Mouse (Mus musculus) forebrain, embryonic 12.5 days (tissue): Measurements from ENCODE around the gene Kcnip2. TPM values are rescaled to one million over a fixed set of nuclear protein-coding genes. Genes with fewer than 3 reads are reported as not detected.

ENCODE experiments used
- ATAC-seq: fragments of 200-750 bp; cut with Nextera tagmentation; 2 replicates; pipeline ENCODE4 v1.8.0; 2017; ENCODE audit warnings: moderate TSS enrichment; ENCODE audit not compliant: low FRiP score
- H3K27ac ChIP-seq: fragments of 300-500 bp; sonication (generic); 2 replicates; pipeline ENCODE4 v1.5.1; 2016; ENCODE audit warnings: mild to moderate bottlenecking
- H3K27me3 ChIP-seq: fragments of 300-500 bp; sonication (generic); 2 replicates; pipeline ENCODE4 v1.6.1; 2016; ENCODE audit warnings: mild to moderate bottlenecking
- H3K36me3 ChIP-seq: fragments of 300-500 bp; sonication (generic); replicated peaks from 2 replicates; pipeline ENCODE4 v1.6.1; 2016; ENCODE audit warnings: mild to moderate bottlenecking
- H3K4me1 ChIP-seq: fragments of 300-500 bp; sonication (generic); 2 replicates; pipeline ENCODE4 v1.6.1; 2016
- H3K4me2 ChIP-seq: fragments of 300-500 bp; sonication (generic); 2 replicates; pipeline ENCODE4 v1.6.1; 2016; ENCODE audit warnings: mild to moderate bottlenecking, moderate library complexity
- H3K4me3 ChIP-seq: fragments of 300-500 bp; sonication (generic); replicated peaks from 2 replicates; pipeline ENCODE4 v1.5.1; 2016; ENCODE audit warnings: mild to moderate bottlenecking
- H3K9ac ChIP-seq: fragments of 300-500 bp; sonication (generic); 2 replicates; pipeline ENCODE4 v1.6.1; 2016; ENCODE audit warnings: mild to moderate bottlenecking
- H3K9me3 ChIP-seq: fragments of 300-500 bp; sonication (generic); 2 replicates; pipeline ENCODE4 v1.6.1; 2016
- WGBS: fragments of 180-500 bp; shearing (Covaris S2); methylation state at CpG from one replicate; pipeline ENCODE4 v1.1.7; 2016; 5-methylcytosine and 5-hydroxymethylcytosine counted together
- polyA plus RNA-seq: library from polyadenylated mRNA; unstranded; fragments of >200 nt; fragmentation: Nextera tagmentation; extraction: Ambion mirVana; gene quantifications from 2 replicates; pipeline ENCODE4 v1.2.1, GENCODE M21; 2016

Gene Kcnip2
- polyA plus RNA-seq, 1 experiment from 2014 or later: 2.7 TPM

DNA sequence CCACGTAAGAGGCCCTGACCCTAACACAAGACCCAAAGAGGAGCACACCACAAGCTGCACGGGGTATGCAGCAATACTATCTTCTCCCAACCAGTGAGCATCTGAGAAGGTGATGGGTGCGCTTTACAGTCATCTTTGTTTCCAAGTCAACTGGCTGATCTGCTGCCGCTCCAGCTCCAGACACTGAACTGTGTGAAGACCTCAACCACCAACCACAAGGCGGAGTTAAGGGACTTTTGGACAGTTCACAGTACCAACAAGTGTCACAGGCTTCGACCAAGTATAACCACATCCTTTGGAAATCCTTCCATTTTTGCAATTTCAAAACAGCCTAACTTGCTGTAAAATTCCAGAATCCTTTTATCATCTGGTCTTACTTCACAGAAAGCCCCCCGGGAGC is 64.0 kb downstream of the Kcnip2 start:
- no peak for ATAC-seq
- Histone ChIP-seq H3K4me1 (peaks cover 16% of the 10 kb centered on the region), H3K4me2 (no peak overlapping the region), H3K9ac (no peak overlapping the region), H3K9me3 (no peaks in the 10 kb centered on the region), H3K36me3 (peaks cover 60% of the 10 kb centered on the region), H3K27ac (no peak overlapping the region), H3K27me3 (peaks cover 10% of the 10 kb centered on the region), H3K4me3 (no peak overlapping the region)
- 93% methylated on average over 7 of the region's 7 CpGs for WGBS

DNA sequence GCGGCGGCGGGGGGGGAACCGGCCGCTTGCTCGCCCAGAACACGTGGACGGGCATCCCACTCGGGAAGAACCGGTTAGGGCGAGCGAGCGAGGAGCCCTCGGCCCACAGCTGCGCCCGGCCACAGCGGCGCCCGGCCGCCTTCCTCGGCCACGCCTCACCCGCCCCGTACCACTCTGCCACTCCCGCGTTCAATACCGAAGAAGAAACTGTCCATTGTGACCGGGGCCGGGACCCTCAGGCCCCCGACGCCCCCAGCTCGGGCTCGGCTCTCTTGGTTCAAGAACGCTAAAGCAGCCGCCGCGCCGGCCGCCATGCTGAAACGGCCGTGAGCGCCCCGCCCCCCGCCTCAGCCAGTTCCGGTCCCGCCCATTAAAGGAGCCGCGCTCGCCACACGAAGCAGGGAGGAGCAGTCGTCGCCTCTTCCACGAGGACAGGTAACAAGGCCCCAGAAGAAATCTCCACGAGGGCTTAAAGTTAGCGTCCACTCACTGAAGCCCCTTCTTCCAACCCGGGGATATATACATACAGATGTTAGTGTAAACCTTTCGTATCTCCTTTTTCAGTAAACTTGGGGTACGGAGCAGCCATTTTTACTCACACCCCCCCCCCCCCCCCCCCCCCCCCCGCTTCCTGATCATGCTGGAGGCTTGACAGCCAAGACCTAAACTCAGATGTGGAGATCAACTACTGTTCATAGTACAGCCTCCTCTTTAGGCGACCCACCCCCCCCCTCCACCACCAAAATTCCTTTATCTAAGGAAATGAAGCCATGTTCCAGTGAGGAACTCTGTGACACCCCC is 66.4 kb downstream of the Kcnip2 start, which contains the start of gene Npm3:
Gene Npm3 (minus strand): TSS at position 349 of the 801 bp plus-strand sequence.
- Histone ChIP-seq H3K27ac (no peak within 1 kb of the TSS; the same call in 1 of the 2 replicates), H3K4me3 (peak within 1 kb of the TSS; percentile 94), H3K4me2 (peak within 1 kb of the TSS; percentile 97), H3K9ac (peak within 1 kb of the TSS; percentile 88), H3K9me3 (no peaks in the 10 kb centered on the region), H3K4me1 (peaks cover 28% of the 10 kb centered on the region), H3K36me3 (peaks cover 35% of the 10 kb centered on the region), H3K27me3 (peaks cover 35% of the 10 kb centered on the region)
- ATAC-seq: peak; percentile 84
- under 1% methylated on average over 59 of the region's 60 CpGs for WGBS

DNA sequence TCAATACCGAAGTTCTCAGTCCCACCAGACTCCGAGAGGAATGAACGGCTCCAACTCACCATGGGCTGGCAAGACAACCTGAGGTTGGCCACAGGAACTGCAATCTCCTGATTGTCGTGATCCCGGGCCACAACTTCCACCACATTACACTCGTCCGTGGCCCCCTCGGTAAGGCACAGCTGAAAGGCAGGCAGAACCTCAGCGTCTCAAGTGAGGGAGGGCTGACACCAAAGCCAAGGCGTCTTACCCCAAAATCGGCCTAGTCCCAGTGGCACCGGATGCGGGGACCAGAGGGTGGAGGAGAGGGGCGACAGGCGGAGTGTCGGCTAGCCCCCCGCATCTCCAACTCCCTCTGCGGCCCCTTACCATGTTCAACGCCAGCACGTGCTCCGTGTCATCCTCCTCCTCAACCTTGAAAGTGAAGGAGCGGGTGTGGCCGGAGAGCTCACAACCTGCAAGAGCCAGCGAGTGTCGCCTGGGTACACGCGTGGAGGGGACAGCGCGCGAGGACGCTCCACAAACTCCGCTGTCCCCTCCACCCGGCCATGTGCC is 67.1 kb downstream of the Kcnip2 start:
- Histone ChIP-seq H3K4me3 (peak overlapping the region; percentile 94), H3K36me3 (peaks cover 28% of the 10 kb centered on the region), H3K9ac (peak overlapping the region; percentile 88), H3K4me2 (peak overlapping the region; percentile 97), H3K27me3 (peaks cover 41% of the 10 kb centered on the region), H3K4me1 (peaks cover 28% of the 10 kb centered on the region), H3K27ac (no peak overlapping the region), H3K9me3 (no peaks in the 10 kb centered on the region)
- peak; percentile 22 for ATAC-seq
- 3% methylated on average over 33 of the region's 33 CpGs for WGBS

DNA sequence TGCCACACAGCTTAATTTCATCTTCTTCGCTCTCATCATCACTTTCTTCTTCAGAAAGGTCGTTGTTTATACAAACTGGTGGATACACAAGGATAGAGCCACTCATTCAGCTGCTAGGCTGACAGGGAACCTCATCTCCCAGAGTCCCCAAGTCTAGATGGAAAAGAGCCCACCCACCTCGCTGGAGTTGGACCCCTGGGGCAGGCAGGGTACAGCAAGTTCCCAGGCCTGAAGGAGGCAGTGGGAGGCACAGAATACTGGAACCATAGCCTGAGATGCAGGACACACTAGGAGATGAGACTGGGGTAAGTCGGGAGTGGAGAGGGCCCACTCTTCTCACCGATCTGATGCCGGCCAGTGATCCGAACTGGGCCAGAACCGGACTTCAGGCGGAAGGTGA is 67.7 kb downstream of the Kcnip2 start:
- peaks cover 23% of the 10 kb centered on the region for H3K36me3 ChIP-seq
- H3K4me1 ChIP-seq: peaks cover 29% of the 10 kb centered on the region
- ATAC-seq: 0 out of 2 replicates have a peak, but pooled peaks have one; percentile 5
- H3K9ac ChIP-seq: peak overlapping the region; percentile 88; the same call in 1 of the 2 replicates
- WGBS: 65% methylated on average over 9 of the region's 9 CpGs
- H3K9me3 ChIP-seq: no peaks in the 10 kb centered on the region
- peak overlapping the region; percentile 94 for H3K4me3 ChIP-seq
- no peak overlapping the region for H3K27ac ChIP-seq
- H3K27me3 ChIP-seq: peaks cover 47% of the 10 kb centered on the region
- H3K4me2 ChIP-seq: peak overlapping the region; percentile 97

DNA sequence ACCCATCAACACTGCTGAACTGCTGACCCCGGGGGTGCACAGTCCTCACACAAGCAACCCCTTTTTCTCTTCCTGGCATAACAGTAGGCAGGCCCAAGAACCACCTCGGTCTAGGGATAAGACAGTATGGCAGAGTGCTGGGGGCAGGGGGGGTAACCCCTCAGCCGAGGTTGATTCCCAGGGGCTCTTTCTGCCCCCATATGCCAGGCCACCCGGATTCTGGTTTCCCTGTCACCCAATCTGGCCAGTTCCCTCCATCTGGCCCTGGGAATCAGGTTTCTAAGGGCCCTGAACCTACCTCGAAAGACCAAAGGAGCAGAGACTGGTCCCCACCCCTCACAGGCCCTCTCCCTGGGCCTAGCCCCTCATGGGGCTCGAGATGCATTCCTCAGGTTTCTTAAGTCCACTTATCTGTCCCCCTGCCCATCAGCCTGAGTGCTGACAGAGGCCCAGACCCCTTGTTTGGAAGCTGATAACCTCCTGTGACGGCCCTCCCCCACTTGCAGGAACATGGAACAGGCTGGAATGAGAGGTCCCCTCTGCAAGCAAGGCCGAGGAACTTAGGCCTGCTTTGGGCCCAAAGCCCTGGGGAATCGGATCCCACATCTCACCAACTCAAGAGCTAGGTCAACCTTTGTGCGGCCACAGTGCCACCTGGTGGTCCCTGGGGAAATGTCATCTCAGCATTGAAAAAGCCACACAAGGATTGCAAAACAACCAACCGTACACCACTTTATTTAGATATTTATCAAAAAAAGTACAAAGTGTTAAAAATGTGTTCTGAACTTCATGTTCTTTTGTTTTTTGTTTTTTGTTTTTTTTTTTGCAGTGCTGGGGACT is 68.6 kb downstream of the Kcnip2 start:
- WGBS: 36% methylated on average over 11 of the region's 11 CpGs
- Histone ChIP-seq H3K36me3 (peaks cover 14% of the 10 kb centered on the region), H3K27ac (no peak overlapping the region), H3K4me2 (no peak overlapping the region), H3K27me3 (peaks cover 57% of the 10 kb centered on the region), H3K4me3 (no peak overlapping the region), H3K9me3 (no peaks in the 10 kb centered on the region), H3K9ac (no peak overlapping the region), H3K4me1 (peaks cover 38% of the 10 kb centered on the region)
- ATAC-seq: no peak

DNA sequence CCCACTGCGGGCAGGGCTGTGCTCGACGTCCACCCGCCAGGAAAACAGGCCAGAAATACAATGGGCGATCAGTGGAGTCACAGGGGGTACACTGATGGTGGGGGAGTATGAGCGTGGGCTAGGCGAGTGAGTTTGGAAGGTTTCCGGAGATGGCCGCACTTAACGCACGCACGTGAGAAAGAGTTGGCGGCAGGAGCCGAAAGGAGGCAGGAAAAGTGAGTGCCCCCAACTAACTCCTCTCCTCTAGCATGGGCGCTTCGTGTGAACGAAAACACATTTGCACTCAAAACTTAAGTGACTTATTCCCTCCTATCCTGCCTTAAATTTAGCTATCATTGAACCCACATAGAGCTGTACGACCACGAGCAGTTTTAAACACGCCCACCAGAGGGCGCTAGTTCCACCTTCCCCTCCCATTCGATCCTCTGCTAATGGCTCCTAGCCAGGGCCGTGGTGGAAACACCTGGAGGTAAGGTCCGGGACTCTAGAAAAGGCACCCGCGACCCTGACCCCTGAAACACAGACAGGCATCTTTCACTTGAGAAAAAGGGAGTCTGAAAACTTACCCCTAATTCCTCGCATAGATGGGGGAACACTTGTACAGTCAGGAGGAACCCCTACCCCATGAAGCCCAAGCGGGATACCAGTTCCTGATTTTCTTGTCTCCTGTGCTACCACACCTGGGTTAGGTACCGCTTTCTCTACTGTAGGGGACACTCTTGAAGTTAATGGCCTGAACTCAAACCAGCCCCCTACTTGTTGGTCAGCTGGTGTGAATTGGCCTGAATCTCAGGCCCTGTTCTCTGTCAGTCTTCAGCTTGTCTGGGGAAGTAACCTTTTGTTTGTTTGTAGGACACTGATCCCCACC is 69.5 kb downstream of the Kcnip2 start:
- Histone ChIP-seq H3K9me3 (no peaks in the 10 kb centered on the region), H3K27ac (no peak overlapping the region), H3K4me2 (no peak overlapping the region), H3K27me3 (peaks cover 65% of the 10 kb centered on the region), H3K4me1 (peaks cover 47% of the 10 kb centered on the region), H3K9ac (no peak overlapping the region), H3K36me3 (peaks cover 6% of the 10 kb centered on the region), H3K4me3 (no peak overlapping the region)
- 9% methylated on average over 29 of the region's 29 CpGs for WGBS
- peak; percentile 8; the same call in 1 of the 2 replicates for ATAC-seq

DNA sequence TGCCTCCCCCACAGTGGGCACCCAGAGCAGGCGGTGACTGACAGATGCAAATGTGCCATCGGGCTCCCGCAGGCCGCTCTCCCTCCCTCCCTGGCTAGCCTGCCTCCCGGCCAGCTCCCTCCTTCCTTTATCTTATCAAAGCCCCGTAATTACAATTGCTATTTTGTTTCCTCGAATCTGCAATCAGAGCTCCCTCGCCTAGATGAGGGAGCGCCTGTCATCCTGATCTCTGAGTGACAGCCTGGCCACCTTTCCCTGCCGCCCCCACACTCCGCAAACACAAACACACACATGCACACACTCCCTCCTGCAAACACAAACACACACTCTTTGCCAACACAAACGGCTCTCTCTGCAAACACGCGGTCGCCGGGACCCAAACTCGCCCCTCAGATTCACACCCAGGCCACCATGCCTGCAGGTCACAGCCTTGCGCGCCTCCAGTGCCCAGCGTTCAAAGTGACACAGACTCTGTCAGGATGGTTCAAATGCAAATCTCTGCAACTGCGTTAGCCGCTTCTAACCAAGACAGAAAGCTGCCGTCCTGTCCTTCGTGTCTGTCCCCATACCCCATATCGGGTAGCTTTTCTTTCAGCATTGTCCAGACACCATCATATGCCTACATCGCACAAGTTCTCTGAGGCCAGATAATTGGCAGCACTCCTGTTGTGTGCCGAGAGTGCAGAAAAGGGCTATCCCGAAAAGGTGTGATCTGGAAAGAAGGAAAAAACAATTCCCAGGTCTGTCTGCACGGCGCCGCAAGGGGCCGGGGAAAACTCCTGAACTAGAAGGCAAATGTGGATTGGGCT is 70.3 kb downstream of the Kcnip2 start:
- Histone ChIP-seq H3K4me3 (peak overlapping the region; percentile 11), H3K9me3 (no peaks in the 10 kb centered on the region), H3K4me1 (peaks cover 49% of the 10 kb centered on the region), H3K4me2 (peak overlapping the region; percentile 21; the same call in 1 of the 2 replicates), H3K27ac (no peak overlapping the region), H3K36me3 (0 out of 2 replicates have a peak, but pooled peaks cover 3% of the 10 kb centered on the region), H3K9ac (no peak overlapping the region), H3K27me3 (peaks cover 73% of the 10 kb centered on the region)
- no peak for ATAC-seq
- 1% methylated on average over 32 of the region's 32 CpGs for WGBS

DNA sequence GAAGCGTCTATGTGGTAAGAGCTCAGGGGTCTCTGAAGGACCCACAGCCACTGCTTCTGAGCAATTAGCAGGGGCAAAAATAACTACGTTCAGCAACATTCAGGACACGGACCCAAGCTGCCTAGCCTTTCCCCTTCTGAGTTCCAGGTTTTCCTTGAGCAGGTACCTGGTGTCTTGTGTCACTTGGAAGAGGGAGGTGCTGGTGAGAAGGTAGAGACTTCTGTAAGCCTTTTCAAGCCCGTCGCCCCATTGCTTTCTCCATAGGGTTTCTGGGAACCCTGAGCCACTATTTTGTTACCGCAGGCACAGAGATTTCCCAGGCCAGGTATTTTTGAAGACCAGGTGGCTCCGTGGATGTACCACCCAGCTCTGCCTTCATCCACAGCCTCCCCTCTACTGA is 72.2 kb downstream of the Kcnip2 start:
- H3K4me2 ChIP-seq: no peak overlapping the region
- no peaks in the 10 kb centered on the region for H3K9me3 ChIP-seq
- ATAC-seq: no peak
- H3K27me3 ChIP-seq: peaks cover 91% of the 10 kb centered on the region
- H3K4me3 ChIP-seq: no peak overlapping the region
- H3K36me3 ChIP-seq: 0 out of 2 replicates have a peak, but pooled peaks cover 3% of the 10 kb centered on the region
- H3K4me1 ChIP-seq: peaks cover 45% of the 10 kb centered on the region
- H3K9ac ChIP-seq: no peak overlapping the region
- WGBS: 13% methylated on average over 7 of the region's 7 CpGs
- no peak overlapping the region for H3K27ac ChIP-seq

DNA sequence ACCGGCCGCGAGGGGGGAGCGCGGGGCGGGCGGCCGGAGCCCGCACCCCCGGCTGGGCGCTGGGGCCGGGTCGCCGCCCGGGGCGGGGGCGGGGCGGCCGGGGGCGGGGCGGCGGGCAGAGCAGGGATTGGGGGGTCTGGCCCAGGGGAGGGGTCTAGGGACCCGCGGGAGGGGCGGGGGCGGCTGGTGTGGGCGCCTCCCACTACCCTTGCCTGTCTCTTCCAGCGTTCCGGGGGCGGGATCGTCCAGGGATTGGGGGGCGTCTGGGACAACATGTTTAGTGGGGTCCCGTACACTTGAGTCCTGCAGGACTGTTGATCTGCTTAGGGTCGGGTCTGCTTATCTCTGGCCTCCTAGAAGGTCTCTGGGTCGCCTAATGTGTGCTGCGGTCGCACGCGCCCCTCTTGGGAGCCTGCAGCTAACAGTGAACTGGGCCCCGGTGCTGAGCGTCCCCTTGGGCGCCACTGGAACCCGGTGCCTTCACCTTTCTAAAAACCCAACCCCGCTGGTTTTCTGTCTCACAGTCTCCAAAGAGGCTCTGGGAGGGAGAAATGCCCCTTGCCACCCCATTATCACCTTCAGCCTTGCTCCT is 72.8 kb downstream of the Kcnip2 start:
- peaks cover 41% of the 10 kb centered on the region for H3K4me1 ChIP-seq
- ATAC-seq: no peak

DNA sequence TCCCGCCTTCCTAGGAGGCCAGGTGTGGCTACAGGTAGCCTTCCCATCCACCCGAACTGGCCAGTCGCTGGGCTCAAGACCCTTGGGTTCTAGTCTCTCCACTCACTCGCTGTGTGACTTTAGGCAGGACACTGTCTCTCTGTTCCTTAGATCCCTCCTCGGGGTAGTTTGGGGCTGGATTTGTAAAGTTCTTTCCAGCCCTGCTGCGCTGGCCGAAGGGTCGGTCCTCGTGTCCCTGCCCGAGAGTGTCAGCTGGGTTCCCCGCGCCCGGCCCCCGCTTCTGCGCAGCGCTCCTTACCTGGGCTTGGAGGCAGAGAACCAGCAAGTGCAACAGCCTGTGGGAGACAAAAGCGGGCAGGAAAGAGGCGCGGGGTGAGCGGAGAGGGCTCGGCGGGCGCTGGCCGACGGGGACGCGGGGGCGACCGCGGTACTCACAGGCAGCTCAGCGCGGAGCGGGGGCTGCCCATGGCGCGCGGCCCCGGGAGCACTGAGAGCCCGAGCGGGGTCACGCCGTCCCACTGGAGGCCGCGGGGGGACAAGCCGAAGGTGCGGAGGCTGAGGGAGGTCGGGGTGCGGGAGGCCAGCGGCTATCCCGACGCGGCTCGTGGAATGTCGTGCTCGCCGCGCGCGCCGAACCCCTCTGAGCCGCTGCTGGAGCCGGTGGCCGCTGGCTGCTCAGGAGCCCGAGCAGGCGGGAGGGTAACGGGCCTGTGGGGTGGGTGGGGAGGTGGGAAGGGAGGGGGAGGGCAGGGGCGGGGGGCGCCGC is 73.5 kb downstream of the Kcnip2 start, which contains the start of gene Fgf8:
Gene Fgf8 (minus strand): TSS at position 698 of the 766 bp plus-strand sequence.
- Histone ChIP-seq H3K4me1 (peaks cover 45% of the 10 kb centered on the region), H3K4me3 (peak within 1 kb of the TSS; percentile 44), H3K4me2 (peak within 1 kb of the TSS; percentile 72), H3K9me3 (no peaks in the 10 kb centered on the region), H3K27me3 (peaks cover 98% of the 10 kb centered on the region), H3K36me3 (no peaks in the 10 kb centered on the region), H3K27ac (no peak within 1 kb of the TSS), H3K9ac (peak within 1 kb of the TSS; percentile 38)
- WGBS: under 1% methylated on average over 43 of the region's 68 CpGs
- ATAC-seq: no peak

More for the DNA sequence above, 72.8 kb downstream of the Kcnip2 start:
- Histone ChIP-seq H3K4me2 (peak overlapping the region; percentile 72), H3K36me3 (no peaks in the 10 kb centered on the region), H3K9me3 (no peaks in the 10 kb centered on the region), H3K4me3 (peak overlapping the region; percentile 44), H3K27me3 (peaks cover 93% of the 10 kb centered on the region), H3K9ac (no peak overlapping the region; the same call in 1 of the 2 replicates), H3K27ac (no peak overlapping the region)
- under 1% methylated on average over 17 of the region's 44 CpGs for WGBS
